Mouse (Mus musculus): Measurements from ENCODE around the gene Gfra4. TPM values are rescaled to one million over a fixed set of nuclear protein-coding genes. Genes with fewer than 3 reads are reported as not detected.
A peak's percentile ranks its signal among the peaks of the same experiment; 100 is the strongest.

The Gfra4 gene
- 10 to 100 TPM; 52.4 to 54.2 TPM for total RNA-seq (2021)
- long read RNA-seq, experiment 1, transcript Gfra4-207 (2 exons, 1,791 nt) = minor isoform, 8 of 77 reads
- long read RNA-seq, experiment 1, transcript Gfra4-208 (4 exons, 1,125 nt) = major isoform, 25 of 77 reads
- long read RNA-seq, experiment 1, partial matches to known transcripts = 22 of 77 reads
- long read RNA-seq, experiment 1, other reads (novel, unspliced or antisense) = 22 of 77 reads
- long read RNA-seq, experiment 2, transcript Gfra4-207 (2 exons, 1,791 nt) = minor isoform, 11 of 74 reads
- long read RNA-seq, experiment 2, transcript Gfra4-208 (4 exons, 1,125 nt) = major isoform, 28 of 74 reads
- long read RNA-seq, experiment 2, partial matches to known transcripts = 18 of 74 reads
- long read RNA-seq, experiment 2, other reads (novel, unspliced or antisense) = 17 of 74 reads

- intact Hi-C loops (cut with DNase I) = no loop called here
Observed at GRCm38 (mm10) chr2:131042988-131043387, at the start of gene Gfra4. Gene Gfra4 (minus strand): TSS chr2:131043088.

GRCm38 (mm10) chr2:131090852-131091251, 48.0 kb upstream of the Gfra4 start:
- no peak for DNase-seq (ENCODE audit: low spot score in 2 of 2)
- intact Hi-C loops (cut with DNase I) = loop anchor here (10.0 kb wide), 1 partner anchor 324 kb away; no protein-coding TSS in a partner anchor

More at GRCm38 (mm10) chr2:131042988-131043387, at the start of gene Gfra4:
- no peak for DNase-seq (ENCODE audit: low spot score in 2 of 2)

- intact Hi-C loops (cut with DNase I) = loop anchor here (10.0 kb wide), 1 partner anchor 325 kb away; no protein-coding TSS in a partner anchor
- no peak for DNase-seq (ENCODE audit: low spot score in 2 of 2)
Observed at GRCm38 (mm10) chr2:131089634-131090033, 46.7 kb upstream of the Gfra4 start.

GRCm38 (mm10) chr2:131088581-131088980, 45.7 kb upstream of the Gfra4 start:
- no peak for DNase-seq (ENCODE audit: low spot score in 2 of 2)

GRCm38 (mm10) chr2:131086667-131087390, 43.9 kb upstream of the Gfra4 start, which contains the start of gene Siglec1:
Gene Siglec1 (minus strand): TSS chr2:131086765.
- intact Hi-C loops (cut with DNase I) = no loop called here
- DNase-seq (ENCODE audit: low spot score in 2 of 2) = no peak

More at GRCm38 (mm10) chr2:131088581-131088980, 45.7 kb upstream of the Gfra4 start:
- intact Hi-C loops (cut with DNase I) = no loop called here

GRCm38 (mm10) chr2:131084206-131084605, 41.3 kb upstream of the Gfra4 start:
- intact Hi-C loops (cut with DNase I) = no loop called here
- DNase-seq (ENCODE audit: low spot score in 2 of 2) = no peak

GRCm38 (mm10) chr2:131080507-131080906, 37.6 kb upstream of the Gfra4 start:
- DNase-seq (ENCODE audit: low spot score in 2 of 2) = no peak
- intact Hi-C loops (cut with DNase I) = no loop called here

GRCm38 (mm10) chr2:131072536-131072935, 29.6 kb upstream of the Gfra4 start:
- intact Hi-C loops (cut with DNase I) = no loop called here
- DNase-seq (ENCODE audit: low spot score in 2 of 2) = no peak

- intact Hi-C loops (cut with DNase I) = no loop called here
- DNase-seq (ENCODE audit: low spot score in 2 of 2) = no peak
Observed at GRCm38 (mm10) chr2:131067481-131067880, 24.6 kb upstream of the Gfra4 start.

GRCm38 (mm10) chr2:131066342-131066741, 23.5 kb upstream of the Gfra4 start:
- intact Hi-C loops (cut with DNase I) = no loop called here
- no peak for DNase-seq (ENCODE audit: low spot score in 2 of 2)

GRCm38 (mm10) chr2:131063404-131063864, 20.5 kb upstream of the Gfra4 start, which contains the start of gene Adam33:
Gene Adam33 (minus strand): TSS chr2:131063814.
- intact Hi-C loops (cut with DNase I) = no loop called here
- DNase-seq (ENCODE audit: low spot score in 2 of 2) = no peak

GRCm38 (mm10) chr2:131061607-131062006, 18.7 kb upstream of the Gfra4 start:
- no peak for DNase-seq (ENCODE audit: low spot score in 2 of 2)
- intact Hi-C loops (cut with DNase I) = no loop called here

GRCm38 (mm10) chr2:131060784-131061183, 17.9 kb upstream of the Gfra4 start:
- no peak for DNase-seq (ENCODE audit: low spot score in 2 of 2)
- intact Hi-C loops (cut with DNase I) = no loop called here

- DNase-seq (ENCODE audit: low spot score in 2 of 2) = no peak
- intact Hi-C loops (cut with DNase I) = no loop called here
Observed at GRCm38 (mm10) chr2:131059781-131060540, 17.1 kb upstream of the Gfra4 start.

GRCm38 (mm10) chr2:131059377-131059776, 16.5 kb upstream of the Gfra4 start:
- peak in 1 of 2 experiments; percentile 40 for DNase-seq (ENCODE audit: low spot score in 2 of 2)
- intact Hi-C loops (cut with DNase I) = no loop called here

- intact Hi-C loops (cut with DNase I) = no loop called here
- DNase-seq (ENCODE audit: low spot score in 2 of 2) = peak; percentile 41 to 77
Observed at GRCm38 (mm10) chr2:131058672-131059071, 15.8 kb upstream of the Gfra4 start.

GRCm38 (mm10) chr2:131056191-131056590, 13.3 kb upstream of the Gfra4 start:
- DNase-seq (ENCODE audit: low spot score in 2 of 2) = no peak
- intact Hi-C loops (cut with DNase I) = no loop called here

GRCm38 (mm10) chr2:131055631-131056030, 12.7 kb upstream of the Gfra4 start:
- DNase-seq (ENCODE audit: low spot score in 2 of 2) = peak; percentile 44 to 63
- intact Hi-C loops (cut with DNase I) = no loop called here

GRCm38 (mm10) chr2:131054646-131055264, 11.9 kb upstream of the Gfra4 start:
- intact Hi-C loops (cut with DNase I) = no loop called here
- no peak for DNase-seq (ENCODE audit: low spot score in 2 of 2)

Measured in left cerebral cortex, postnatal 14 days (tissue).